Mouse (Mus musculus) testis, adult 2 months (tissue): ENCODE data around the gene Fhdc1.

ENCODE experiments used
- CTCF ChIP-seq: fragments of 200-500 bp; IDR thresholded peaks from 2 replicates; pipeline ENCODE4 v1.5.1; 2012; ENCODE audit warnings: low read depth, mild to moderate bottlenecking, inconsistent platforms, low read length, moderate library complexity; ENCODE audit not compliant: control insufficient read depth, insufficient read depth, insufficient replicate concordance
- POLR2A ChIP-seq: fragments of 200-500 bp; IDR thresholded peaks from 2 replicates; pipeline ENCODE4 v1.6.1; 2012; ENCODE audit warnings: low read depth, mild to moderate bottlenecking, inconsistent platforms, low read length, moderate library complexity; ENCODE audit not compliant: control insufficient read depth

DNA sequence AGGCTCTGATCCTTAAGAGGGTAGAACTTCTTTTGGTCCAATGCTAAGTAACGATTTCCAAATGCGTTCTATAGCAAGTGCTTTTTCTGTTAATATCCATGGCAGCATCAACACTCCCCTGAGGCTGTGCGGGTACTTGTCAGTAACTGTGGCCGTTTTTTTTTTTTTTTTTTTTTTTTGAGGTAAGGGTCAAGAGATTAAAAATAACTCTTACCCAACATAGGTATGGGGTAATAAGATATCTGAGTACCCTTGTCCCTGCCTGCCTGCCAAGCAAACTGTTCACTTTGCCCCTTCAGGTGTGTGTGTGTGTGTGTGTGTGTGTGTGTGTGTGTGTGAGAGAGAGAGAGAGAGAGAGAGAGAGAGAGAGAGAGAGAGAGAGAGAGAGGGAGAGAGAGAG, 4.1 kb upstream of the Fhdc1 start:
- TF ChIP-seq CTCF: no peak
- TF ChIP-seq POLR2A: no peak
